Mouse (Mus musculus): ENCODE results near the gene Rplp2. TPM values are rescaled to one million over a fixed set of nuclear protein-coding genes. Genes with fewer than 3 reads are reported as not detected.
A peak's percentile ranks its signal among the peaks of the same experiment; 100 is the strongest.

Gene Rplp2
- polyA plus RNA-seq, 1 experiment from 2014 or later, result 1,709 TPM

DNA sequence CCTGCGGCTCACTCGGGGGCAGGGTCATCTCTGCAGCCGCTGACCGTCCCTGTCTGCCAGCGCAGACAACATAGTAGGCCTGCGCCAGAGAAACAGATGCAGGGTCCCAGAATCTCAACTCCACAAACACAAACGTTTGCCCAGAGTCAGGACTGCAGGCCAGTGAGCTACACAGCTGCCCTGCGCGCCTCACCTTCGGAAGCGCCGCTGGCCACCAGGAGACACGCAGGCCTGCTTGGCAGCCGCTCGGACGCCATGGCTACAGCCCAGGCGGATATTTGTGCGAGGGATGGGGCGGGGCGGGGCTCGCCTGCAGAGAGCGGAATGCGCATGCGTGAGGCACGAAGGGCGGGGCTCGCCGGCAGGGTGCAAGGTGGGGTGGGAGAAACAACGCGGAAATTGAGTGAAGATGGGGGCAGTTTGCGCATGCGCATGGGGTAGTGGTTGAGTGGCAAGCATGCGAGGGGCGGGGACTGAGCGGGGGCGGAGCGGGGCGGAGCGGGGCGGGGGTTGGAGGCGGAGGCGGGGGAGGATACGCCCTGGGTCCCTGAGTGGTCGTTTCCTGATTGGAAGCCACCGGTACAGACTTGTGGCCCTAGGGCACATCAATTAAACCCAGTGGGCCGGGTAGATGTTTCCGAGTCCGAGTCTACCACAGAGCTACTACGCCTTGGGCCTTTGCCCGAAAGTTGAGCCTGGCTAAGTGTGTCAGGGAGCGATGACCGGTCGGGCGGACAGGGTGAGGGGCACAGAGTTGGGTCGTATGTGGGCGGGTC lies 33.2 kb upstream of the Rplp2 start, which contains the start of gene Gatd1:
Gene Gatd1, minus strand, starts transcription at position 328 of the 776 bp plus-strand sequence.
- under 1% methylated on average over 47 of the region's 56 CpGs for WGBS
- H3K27me3 ChIP-seq (replicated peaks; ENCODE audit: control insufficient read depth, insufficient read depth, low read length), result no peaks in the 10 kb centered on the region

GRCm38 (mm10) chr7:141416144-141416841 lies 30.9 kb upstream of the Rplp2 start:
- WGBS, result 81% methylated on average over 6 of the region's 6 CpGs
- no peak for ATAC-seq (replicated peaks; ENCODE audit: low FRiP score, low TSS enrichment, low read depth)
- no peak overlapping the region for H3K27ac ChIP-seq (ENCODE audit: low read depth)

More for the DNA sequence above, 33.2 kb upstream of the Rplp2 start, which contains the start of gene Gatd1:
- Histone ChIP-seq H3K36me3 (ENCODE audit: control insufficient read depth, insufficient read depth, low read length) (peaks cover 18% of the 10 kb centered on the region), H3K4me3 (ENCODE audit: low read depth, low read length) (peak within 1 kb of the TSS; percentile 92), H3K27ac (ENCODE audit: low read depth) (peak within 1 kb of the TSS; percentile 43), H3K9ac (ENCODE audit: low read length) (peak within 1 kb of the TSS; percentile 64), H3K9me3 (ENCODE audit: control insufficient read depth, low read length) (no peaks in the 10 kb centered on the region), H3K4me1 (replicated peaks; ENCODE audit: control insufficient read depth, insufficient read depth, low read length) (peaks cover 9% of the 10 kb centered on the region; the same call in 1 of the 2 replicates), H3K4me2 (ENCODE audit: low read length) (peak within 1 kb of the TSS; percentile 74)
- ATAC-seq (replicated peaks; ENCODE audit: low FRiP score, low TSS enrichment, low read depth), result peak; percentile 87
- peak; percentile 100 for DNase-seq (ENCODE audit: low spot score)

GRCm38 (mm10) chr7:141417731-141418681 lies 29.2 kb upstream of the Rplp2 start:
- ATAC-seq (replicated peaks; ENCODE audit: low FRiP score, low TSS enrichment, low read depth) (no peak), DNase-seq (ENCODE audit: low spot score) (no peak)
- Histone ChIP-seq H3K4me2 (ENCODE audit: low read length) (no peak overlapping the region), H3K4me1 (replicated peaks; ENCODE audit: control insufficient read depth, insufficient read depth, low read length) (peaks cover 5% of the 10 kb centered on the region; the same call in 1 of the 2 replicates), H3K36me3 (ENCODE audit: control insufficient read depth, insufficient read depth, low read length) (no peaks in the 10 kb centered on the region), H3K9ac (ENCODE audit: low read length) (no peak overlapping the region), H3K4me3 (ENCODE audit: low read depth, low read length) (no peak overlapping the region), H3K9me3 (ENCODE audit: control insufficient read depth, low read length) (no peaks in the 10 kb centered on the region), H3K27ac (ENCODE audit: low read depth) (no peak overlapping the region), H3K27me3 (replicated peaks; ENCODE audit: control insufficient read depth, insufficient read depth, low read length) (no peaks in the 10 kb centered on the region)
- 68% methylated on average over 8 of the region's 8 CpGs for WGBS

More at GRCm38 (mm10) chr7:141416144-141416841, 30.9 kb upstream of the Rplp2 start:
- no peaks in the 10 kb centered on the region for H3K9me3 ChIP-seq (ENCODE audit: control insufficient read depth, low read length)
- H3K27me3 ChIP-seq (replicated peaks; ENCODE audit: control insufficient read depth, insufficient read depth, low read length), result no peaks in the 10 kb centered on the region
- H3K4me2 ChIP-seq (ENCODE audit: low read length), result no peak overlapping the region
- peaks cover 7% of the 10 kb centered on the region; the same call in 1 of the 2 replicates for H3K4me1 ChIP-seq (replicated peaks; ENCODE audit: control insufficient read depth, insufficient read depth, low read length)
- H3K36me3 ChIP-seq (ENCODE audit: control insufficient read depth, insufficient read depth, low read length), result no peaks in the 10 kb centered on the region
- H3K9ac ChIP-seq (ENCODE audit: low read length), result no peak overlapping the region
- no peak overlapping the region for H3K4me3 ChIP-seq (ENCODE audit: low read depth, low read length)
- DNase-seq (ENCODE audit: low spot score), result no peak

- DNase-seq (ENCODE audit: low spot score) (peak; percentile 63), ATAC-seq (replicated peaks; ENCODE audit: low FRiP score, low TSS enrichment, low read depth) (no peak)
- Histone ChIP-seq H3K9me3 (ENCODE audit: control insufficient read depth, low read length) (no peaks in the 10 kb centered on the region), H3K9ac (ENCODE audit: low read length) (no peak overlapping the region), H3K4me3 (ENCODE audit: low read depth, low read length) (no peak overlapping the region), H3K36me3 (ENCODE audit: control insufficient read depth, insufficient read depth, low read length) (no peaks in the 10 kb centered on the region), H3K4me1 (replicated peaks; ENCODE audit: control insufficient read depth, insufficient read depth, low read length) (0 out of 2 replicates have a peak, but pooled peaks cover 3% of the 10 kb centered on the region), H3K4me2 (ENCODE audit: low read length) (no peak overlapping the region), H3K27ac (ENCODE audit: low read depth) (no peak overlapping the region), H3K27me3 (replicated peaks; ENCODE audit: control insufficient read depth, insufficient read depth, low read length) (no peaks in the 10 kb centered on the region)
- 59% methylated on average over 7 of the region's 7 CpGs for WGBS
These were observed 28.2 kb upstream of the Rplp2 start for GRCm38 (mm10) chr7:141418970-141419369.

- H3K36me3 ChIP-seq (ENCODE audit: control insufficient read depth, insufficient read depth, low read length), result no peaks in the 10 kb centered on the region
- H3K27ac ChIP-seq (ENCODE audit: low read depth), result no peak overlapping the region
- no peak overlapping the region for H3K9ac ChIP-seq (ENCODE audit: low read length)
- H3K4me3 ChIP-seq (ENCODE audit: low read depth, low read length), result no peak overlapping the region
- no peak overlapping the region for H3K4me2 ChIP-seq (ENCODE audit: low read length)
- no peaks in the 10 kb centered on the region for H3K27me3 ChIP-seq (replicated peaks; ENCODE audit: control insufficient read depth, insufficient read depth, low read length)
- no peak for ATAC-seq (replicated peaks; ENCODE audit: low FRiP score, low TSS enrichment, low read depth)
- no peaks in the 10 kb centered on the region for H3K4me1 ChIP-seq (replicated peaks; ENCODE audit: control insufficient read depth, insufficient read depth, low read length)
- no peaks in the 10 kb centered on the region for H3K9me3 ChIP-seq (ENCODE audit: control insufficient read depth, low read length)
- DNase-seq (ENCODE audit: low spot score), result no peak
- WGBS, result 68% methylated on average over 9 of the region's 9 CpGs
These were observed 27.0 kb upstream of the Rplp2 start for GRCm38 (mm10) chr7:141420030-141420702.

DNA sequence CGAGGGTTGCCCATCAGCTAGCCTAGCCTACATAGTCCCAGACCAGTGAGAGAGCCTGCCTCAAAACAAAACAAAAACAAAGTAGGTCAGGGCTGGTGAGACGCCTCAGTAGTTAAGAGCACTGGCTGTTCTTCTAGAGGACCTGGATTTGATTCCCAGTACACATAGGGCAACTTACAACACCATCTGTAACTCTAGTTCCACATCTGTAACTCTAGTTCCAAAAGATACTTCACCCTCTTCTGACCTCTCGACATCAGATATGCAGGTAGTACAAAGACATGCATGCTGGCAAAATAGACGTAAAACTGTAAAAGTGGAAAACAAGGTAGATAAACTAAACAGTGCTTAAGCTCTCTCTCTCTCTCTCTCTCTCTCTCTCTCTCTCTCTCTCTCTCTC lies 23.4 kb upstream of the Rplp2 start:
- no peaks in the 10 kb centered on the region for H3K4me1 ChIP-seq (replicated peaks; ENCODE audit: control insufficient read depth, insufficient read depth, low read length)
- H3K36me3 ChIP-seq (ENCODE audit: control insufficient read depth, insufficient read depth, low read length), result no peaks in the 10 kb centered on the region
- WGBS, result 72% methylated on average over 4 of the region's 4 CpGs
- no peak overlapping the region for H3K27ac ChIP-seq (ENCODE audit: low read depth)
- ATAC-seq (replicated peaks; ENCODE audit: low FRiP score, low TSS enrichment, low read depth), result no peak
- DNase-seq (ENCODE audit: low spot score), result no peak
- H3K9ac ChIP-seq (ENCODE audit: low read length), result no peak overlapping the region
- H3K9me3 ChIP-seq (ENCODE audit: control insufficient read depth, low read length), result no peaks in the 10 kb centered on the region
- H3K4me2 ChIP-seq (ENCODE audit: low read length), result no peak overlapping the region
- H3K27me3 ChIP-seq (replicated peaks; ENCODE audit: control insufficient read depth, insufficient read depth, low read length), result no peaks in the 10 kb centered on the region
- H3K4me3 ChIP-seq (ENCODE audit: low read depth, low read length), result no peak overlapping the region

GRCm38 (mm10) chr7:141426948-141427730 lies 20.0 kb upstream of the Rplp2 start:
- no peak overlapping the region for H3K4me2 ChIP-seq (ENCODE audit: low read length)
- H3K36me3 ChIP-seq (ENCODE audit: control insufficient read depth, insufficient read depth, low read length), result peaks cover 19% of the 10 kb centered on the region
- H3K4me1 ChIP-seq (replicated peaks; ENCODE audit: control insufficient read depth, insufficient read depth, low read length), result peaks cover 3% of the 10 kb centered on the region; the same call in 1 of the 2 replicates
- no peaks in the 10 kb centered on the region for H3K9me3 ChIP-seq (ENCODE audit: control insufficient read depth, low read length)
- WGBS, result 79% methylated on average over 12 of the region's 12 CpGs
- no peak overlapping the region for H3K9ac ChIP-seq (ENCODE audit: low read length)
- no peaks in the 10 kb centered on the region for H3K27me3 ChIP-seq (replicated peaks; ENCODE audit: control insufficient read depth, insufficient read depth, low read length)
- no peak overlapping the region for H3K27ac ChIP-seq (ENCODE audit: low read depth)
- H3K4me3 ChIP-seq (ENCODE audit: low read depth, low read length), result no peak overlapping the region
- DNase-seq (ENCODE audit: low spot score), result no peak
- no peak for ATAC-seq (replicated peaks; ENCODE audit: low FRiP score, low TSS enrichment, low read depth)

All from intestine, embryonic 14.5 days (tissue).